Mouse (Mus musculus): ENCODE results near the gene Itgal. TPM values are rescaled to one million over a fixed set of nuclear protein-coding genes. Genes with fewer than 3 reads are reported as not detected.

Gene Itgal
- polyA plus RNA-seq, 1 experiment from 2014 or later = 1.2 TPM

- Histone ChIP-seq H3K9me3 (ENCODE audit: control insufficient read depth, low read length) (no peaks in the 10 kb centered on the region), H3K4me2 (ENCODE audit: low read depth, low read length) (peak overlapping the region; percentile 82), H3K36me3 (ENCODE audit: control insufficient read depth, insufficient read depth, low read length) (peaks cover 14% of the 10 kb centered on the region; the same call in 1 of the 2 replicates), H3K27me3 (replicated peaks; ENCODE audit: control insufficient read depth, insufficient read depth, low read length) (no peaks in the 10 kb centered on the region), H3K27ac (replicated peaks; ENCODE audit: low read depth, low read length) (no peak overlapping the region), H3K4me1 (ENCODE audit: control insufficient read depth, insufficient read depth, low read length) (peaks cover 6% of the 10 kb centered on the region; the same call in 1 of the 2 replicates), H3K9ac (ENCODE audit: low read depth, low read length) (peak overlapping the region; percentile 20; the same call in 1 of the 2 replicates), H3K4me3 (ENCODE audit: low read depth, low read length) (peak overlapping the region; percentile 79)
- ATAC-seq (ENCODE audit: low read depth) = no peak
- 73% methylated on average over 8 of the region's 8 CpGs for WGBS
- DNase-seq (ENCODE audit: low spot score) = no peak
Observed at GRCm38 (mm10) chr7:127259186-127259905, 36.7 kb upstream of the Itgal start.

GRCm38 (mm10) chr7:127260309-127261111 lies 35.5 kb upstream of the Itgal start, which contains the start of gene Dctpp1:
Gene Dctpp1, minus strand, starts transcription at chr7:127260709.
- H3K27me3 ChIP-seq (replicated peaks; ENCODE audit: control insufficient read depth, insufficient read depth, low read length) = no peaks in the 10 kb centered on the region
- under 1% methylated on average over 49 of the region's 50 CpGs for WGBS
- no peak within 1 kb of the TSS for H3K27ac ChIP-seq (replicated peaks; ENCODE audit: low read depth, low read length)
- ATAC-seq (ENCODE audit: low read depth) (peak; percentile 99), DNase-seq (ENCODE audit: low spot score) (peak; percentile 99)
- peak within 1 kb of the TSS; percentile 82 for H3K4me2 ChIP-seq (ENCODE audit: low read depth, low read length)
- H3K9ac ChIP-seq (ENCODE audit: low read depth, low read length) = peak within 1 kb of the TSS; percentile 73
- peak within 1 kb of the TSS; percentile 79 for H3K4me3 ChIP-seq (ENCODE audit: low read depth, low read length)
- no peaks in the 10 kb centered on the region; the same call in 1 of the 2 replicates for H3K4me1 ChIP-seq (ENCODE audit: control insufficient read depth, insufficient read depth, low read length)
- no peaks in the 10 kb centered on the region for H3K9me3 ChIP-seq (ENCODE audit: control insufficient read depth, low read length)
- H3K36me3 ChIP-seq (ENCODE audit: control insufficient read depth, insufficient read depth, low read length) = peaks cover 14% of the 10 kb centered on the region; the same call in 1 of the 2 replicates

GRCm38 (mm10) chr7:127262218-127262961 lies 33.7 kb upstream of the Itgal start:
- Histone ChIP-seq H3K27ac (replicated peaks; ENCODE audit: low read depth, low read length) (no peak overlapping the region), H3K27me3 (replicated peaks; ENCODE audit: control insufficient read depth, insufficient read depth, low read length) (no peaks in the 10 kb centered on the region), H3K4me2 (ENCODE audit: low read depth, low read length) (no peak overlapping the region), H3K4me1 (ENCODE audit: control insufficient read depth, insufficient read depth, low read length) (no peaks in the 10 kb centered on the region; the same call in 1 of the 2 replicates), H3K36me3 (ENCODE audit: control insufficient read depth, insufficient read depth, low read length) (no peaks in the 10 kb centered on the region), H3K9me3 (ENCODE audit: control insufficient read depth, low read length) (no peaks in the 10 kb centered on the region), H3K9ac (ENCODE audit: low read depth, low read length) (no peak overlapping the region), H3K4me3 (ENCODE audit: low read depth, low read length) (no peak overlapping the region)
- 75% methylated on average over 10 of the region's 10 CpGs for WGBS
- no peak for ATAC-seq (ENCODE audit: low read depth)
- no peak for DNase-seq (ENCODE audit: low spot score)

- WGBS = 94% methylated on average over 2 of the region's 3 CpGs
- Histone ChIP-seq H3K4me1 (ENCODE audit: control insufficient read depth, insufficient read depth, low read length) (no peaks in the 10 kb centered on the region; the same call in 1 of the 2 replicates), H3K9ac (ENCODE audit: low read depth, low read length) (no peak overlapping the region), H3K27me3 (replicated peaks; ENCODE audit: control insufficient read depth, insufficient read depth, low read length) (no peaks in the 10 kb centered on the region), H3K27ac (replicated peaks; ENCODE audit: low read depth, low read length) (no peak overlapping the region), H3K4me3 (ENCODE audit: low read depth, low read length) (no peak overlapping the region), H3K36me3 (ENCODE audit: control insufficient read depth, insufficient read depth, low read length) (peaks cover 4% of the 10 kb centered on the region; the same call in 1 of the 2 replicates), H3K9me3 (ENCODE audit: control insufficient read depth, low read length) (peaks cover 3% of the 10 kb centered on the region; the same call in 1 of the 2 replicates), H3K4me2 (ENCODE audit: low read depth, low read length) (no peak overlapping the region)
- ATAC-seq (ENCODE audit: low read depth) = no peak
- no peak for DNase-seq (ENCODE audit: low spot score)
Observed at GRCm38 (mm10) chr7:127263526-127263925, 32.5 kb upstream of the Itgal start.

- no peaks in the 10 kb centered on the region for H3K27me3 ChIP-seq (replicated peaks; ENCODE audit: control insufficient read depth, insufficient read depth, low read length)
- WGBS = 82% methylated on average over 2 of the region's 2 CpGs
- DNase-seq (ENCODE audit: low spot score) = no peak
- H3K9me3 ChIP-seq (ENCODE audit: control insufficient read depth, low read length) = peaks cover 5% of the 10 kb centered on the region; the same call in 1 of the 2 replicates
- H3K4me3 ChIP-seq (ENCODE audit: low read depth, low read length) = no peak overlapping the region
- peaks cover 6% of the 10 kb centered on the region; the same call in 1 of the 2 replicates for H3K4me1 ChIP-seq (ENCODE audit: control insufficient read depth, insufficient read depth, low read length)
- no peak overlapping the region for H3K27ac ChIP-seq (replicated peaks; ENCODE audit: low read depth, low read length)
- peaks cover 35% of the 10 kb centered on the region for H3K36me3 ChIP-seq (ENCODE audit: control insufficient read depth, insufficient read depth, low read length)
- no peak overlapping the region for H3K9ac ChIP-seq (ENCODE audit: low read depth, low read length)
- H3K4me2 ChIP-seq (ENCODE audit: low read depth, low read length) = no peak overlapping the region
- ATAC-seq (ENCODE audit: low read depth) = no peak
Observed at GRCm38 (mm10) chr7:127270256-127270655, 25.8 kb upstream of the Itgal start.

- Histone ChIP-seq H3K36me3 (ENCODE audit: control insufficient read depth, insufficient read depth, low read length) (peaks cover 35% of the 10 kb centered on the region), H3K9me3 (ENCODE audit: control insufficient read depth, low read length) (peaks cover 5% of the 10 kb centered on the region; the same call in 1 of the 2 replicates), H3K4me1 (ENCODE audit: control insufficient read depth, insufficient read depth, low read length) (peaks cover 6% of the 10 kb centered on the region; the same call in 1 of the 2 replicates), H3K27me3 (replicated peaks; ENCODE audit: control insufficient read depth, insufficient read depth, low read length) (no peaks in the 10 kb centered on the region), H3K4me3 (ENCODE audit: low read depth, low read length) (no peak overlapping the region), H3K27ac (replicated peaks; ENCODE audit: low read depth, low read length) (no peak overlapping the region), H3K9ac (ENCODE audit: low read depth, low read length) (no peak overlapping the region), H3K4me2 (ENCODE audit: low read depth, low read length) (no peak overlapping the region)
- no peak for ATAC-seq (ENCODE audit: low read depth)
- WGBS = 89% methylated on average over 5 of the region's 5 CpGs
- no peak for DNase-seq (ENCODE audit: low spot score)
Observed at GRCm38 (mm10) chr7:127270666-127271065, 25.4 kb upstream of the Itgal start.

- Histone ChIP-seq H3K4me2 (ENCODE audit: low read depth, low read length) (no peak overlapping the region), H3K36me3 (ENCODE audit: control insufficient read depth, insufficient read depth, low read length) (peaks cover 35% of the 10 kb centered on the region), H3K4me3 (ENCODE audit: low read depth, low read length) (no peak overlapping the region), H3K9ac (ENCODE audit: low read depth, low read length) (no peak overlapping the region), H3K27ac (replicated peaks; ENCODE audit: low read depth, low read length) (no peak overlapping the region), H3K9me3 (ENCODE audit: control insufficient read depth, low read length) (peaks cover 5% of the 10 kb centered on the region; the same call in 1 of the 2 replicates), H3K27me3 (replicated peaks; ENCODE audit: control insufficient read depth, insufficient read depth, low read length) (no peaks in the 10 kb centered on the region), H3K4me1 (ENCODE audit: control insufficient read depth, insufficient read depth, low read length) (peaks cover 6% of the 10 kb centered on the region; the same call in 1 of the 2 replicates)
- 97% methylated on average over 4 of the region's 4 CpGs for WGBS
- DNase-seq (ENCODE audit: low spot score) (no peak), ATAC-seq (ENCODE audit: low read depth) (no peak)
Observed at GRCm38 (mm10) chr7:127271093-127271492, 25.0 kb upstream of the Itgal start.

GRCm38 (mm10) chr7:127272566-127272965 lies 23.5 kb upstream of the Itgal start:
- H3K9me3 ChIP-seq (ENCODE audit: control insufficient read depth, low read length) = peaks cover 5% of the 10 kb centered on the region; the same call in 1 of the 2 replicates
- H3K4me2 ChIP-seq (ENCODE audit: low read depth, low read length) = peak overlapping the region; percentile 71
- H3K27ac ChIP-seq (replicated peaks; ENCODE audit: low read depth, low read length) = no peak overlapping the region
- peak overlapping the region; percentile 26; the same call in 1 of the 2 replicates for H3K9ac ChIP-seq (ENCODE audit: low read depth, low read length)
- WGBS = 96% methylated on average over 15 of the region's 15 CpGs
- peaks cover 35% of the 10 kb centered on the region for H3K36me3 ChIP-seq (ENCODE audit: control insufficient read depth, insufficient read depth, low read length)
- peak overlapping the region; percentile 92; the same call in 1 of the 2 replicates for H3K4me3 ChIP-seq (ENCODE audit: low read depth, low read length)
- ATAC-seq (ENCODE audit: low read depth) (no peak), DNase-seq (ENCODE audit: low spot score) (no peak)
- peaks cover 6% of the 10 kb centered on the region; the same call in 1 of the 2 replicates for H3K4me1 ChIP-seq (ENCODE audit: control insufficient read depth, insufficient read depth, low read length)
- H3K27me3 ChIP-seq (replicated peaks; ENCODE audit: control insufficient read depth, insufficient read depth, low read length) = no peaks in the 10 kb centered on the region
